Mouse (Mus musculus): ENCODE measurements around the gene Ak5.
"Not testable (repeated sequence)": the region's sequence is repeated elsewhere in the genome, so short reads cannot be mapped to it uniquely, and the experiment has no call there.

Ak5 gene

GRCm38 (mm10) chr3:152644610-152645009 lies 23.6 kb downstream of the Ak5 start:
- intact Hi-C loops (cut with DNase I), result no loop called here

- intact Hi-C loops (cut with DNase I), result no loop called here
Observed at GRCm38 (mm10) chr3:152625061-152625820, 42.9 kb downstream of the Ak5 start.

GRCm38 (mm10) chr3:152620534-152620933 lies 47.6 kb downstream of the Ak5 start:
- intact Hi-C loops (cut with DNase I), result no loop called here

GRCm38 (mm10) chr3:152620058-152620457 lies 48.1 kb downstream of the Ak5 start:
- intact Hi-C loops (cut with DNase I), result no loop called here

- intact Hi-C loops (cut with DNase I), result no loop called here
Observed at GRCm38 (mm10) chr3:152609076-152609475, 59.1 kb downstream of the Ak5 start.

- intact Hi-C loops (cut with DNase I), result no loop called here
Observed at GRCm38 (mm10) chr3:152605849-152606248, 62.3 kb downstream of the Ak5 start.

GRCm38 (mm10) chr3:152599679-152600078 lies 68.5 kb downstream of the Ak5 start:
- intact Hi-C loops (cut with DNase I), result no loop called here

- intact Hi-C loops (cut with DNase I), result no loop called here
Observed at GRCm38 (mm10) chr3:152596406-152597050, 71.6 kb downstream of the Ak5 start.

- intact Hi-C loops (cut with DNase I), result no loop called here
Observed at GRCm38 (mm10) chr3:152592767-152593425, 75.3 kb downstream of the Ak5 start.

- intact Hi-C loops (cut with DNase I), result no loop called here
Observed at GRCm38 (mm10) chr3:152590491-152590890, 77.7 kb downstream of the Ak5 start.

- intact Hi-C loops (cut with DNase I), result not testable (repeated sequence)
Observed at GRCm38 (mm10) chr3:152589101-152589500, 79.1 kb downstream of the Ak5 start.

- intact Hi-C loops (cut with DNase I), result no loop called here
Observed at GRCm38 (mm10) chr3:152587007-152587406, 81.2 kb downstream of the Ak5 start.

- intact Hi-C loops (cut with DNase I), result no loop called here
Observed at GRCm38 (mm10) chr3:152586191-152586590, 82.0 kb downstream of the Ak5 start.

GRCm38 (mm10) chr3:152585581-152585980 lies 82.6 kb downstream of the Ak5 start:
- intact Hi-C loops (cut with DNase I), result no loop called here

GRCm38 (mm10) chr3:152583033-152583432 lies 85.1 kb downstream of the Ak5 start:
- intact Hi-C loops (cut with DNase I), result no loop called here

- intact Hi-C loops (cut with DNase I), result not testable (repeated sequence)
Observed at GRCm38 (mm10) chr3:152581853-152582252, 86.3 kb downstream of the Ak5 start.

GRCm38 (mm10) chr3:152579984-152580591 lies 88.1 kb downstream of the Ak5 start:
- intact Hi-C loops (cut with DNase I), result no loop called here

- intact Hi-C loops (cut with DNase I), result no loop called here
Observed at GRCm38 (mm10) chr3:152578282-152579228, 89.6 kb downstream of the Ak5 start.

GRCm38 (mm10) chr3:152577763-152578162 lies 90.4 kb downstream of the Ak5 start:
- intact Hi-C loops (cut with DNase I), result no loop called here

- intact Hi-C loops (cut with DNase I), result no loop called here
Observed at GRCm38 (mm10) chr3:152577273-152577672, 90.9 kb downstream of the Ak5 start.

GRCm38 (mm10) chr3:152569242-152569605 lies 98.9 kb downstream of the Ak5 start:
- intact Hi-C loops (cut with DNase I), result no loop called here
